Mouse (Mus musculus) mammary gland, adult 2 months (tissue): Measurements from ENCODE around the gene Zdhhc3. TPM values are rescaled to one million over a fixed set of nuclear protein-coding genes. Genes with fewer than 3 reads are reported as not detected.

ENCODE experiments used
- polyA plus RNA-seq: library from polyadenylated mRNA; depleted of rRNA; stranded (reverse); fragments of >200 nt; gene quantifications from 2 replicates; pipeline ENCODE4 v1.2.3, GENCODE M21; 2012; ENCODE audit warnings: low replicate concordance; rRNA removed

Gene Zdhhc3
- 168 and 220 TPM in 2 replicates for polyA plus RNA-seq

GRCm38 (mm10) chr9:123112805-123113521 lies at the start of gene Zdhhc3, which contains the start of gene Exosc7:
TSS of gene Zdhhc3 (minus strand) at chr9:123113205.
TSS of gene Exosc7 (plus strand) at chr9:123113215.

GRCm38 (mm10) chr9:123150241-123151020 lies 37.4 kb upstream of the Zdhhc3 start, which contains the start of gene Clec3b:
TSS of gene Clec3b (plus strand) at chr9:123150946.

GRCm38 (mm10) chr9:123034426-123034825 lies 78.6 kb downstream of the Zdhhc3 start, which contains the start of gene Tgm4:
TSS of gene Tgm4 (plus strand) at chr9:123034726.

GRCm38 (mm10) chr9:123020995-123021631 lies 91.9 kb downstream of the Zdhhc3 start, which contains the start of gene Tmem42:
TSS of gene Tmem42 (plus strand) at chr9:123021326.

Other genes starting within 250 kb of the Zdhhc3 start
- 22.7 and 45.1 TPM in 2 replicates for gene Zfp445, start 247.2 kb downstream of the Zdhhc3 start, polyA plus RNA-seq
- gene Zkscan7, start 227.5 kb downstream of the Zdhhc3 start, polyA plus RNA-seq, result 1.8 and 3.0 TPM in 2 replicates
- gene Zfp105, start 190.1 kb downstream of the Zdhhc3 start, polyA plus RNA-seq, result 0.41 and 0.57 TPM in 2 replicates
- gene 1110059G10Rik, start 162.2 kb downstream of the Zdhhc3 start, polyA plus RNA-seq, result 1.3 and 2.5 TPM in 2 replicates
- gene Kif15, start 162.2 kb downstream of the Zdhhc3 start, polyA plus RNA-seq, result 0.57 and 0.66 TPM in 2 replicates
- 13.2 and 17.8 TPM in 2 replicates for gene Tmem42, start 91.9 kb downstream of the Zdhhc3 start, polyA plus RNA-seq
- gene Tgm4, start 78.5 kb downstream of the Zdhhc3 start, polyA plus RNA-seq, result 0.06 and 0.17 TPM in 2 replicates
- gene Exosc7, start within 50 bp of the Zdhhc3 start, polyA plus RNA-seq, result 11.1 and 24.5 TPM in 2 replicates
- gene Clec3b, start 37.7 kb upstream of the Zdhhc3 start, polyA plus RNA-seq, result 283 and 511 TPM in 2 replicates
- 11.1 and 16.7 TPM in 2 replicates for gene Cdcp1, start 102.8 kb upstream of the Zdhhc3 start, polyA plus RNA-seq
- 33.6 and 176 TPM in 2 replicates for gene Tmem158, start 147.6 kb upstream of the Zdhhc3 start, polyA plus RNA-seq